Mouse (Mus musculus) layer of hippocampus, adult 9-10 months (tissue): ENCODE data around the gene Setd3.
A peak's percentile ranks its signal among the peaks of the same experiment; 100 is the strongest.

Experiments used
- DNase-seq: peaks from one replicate; pipeline ENCODE4 v3.0.0; 2022; ENCODE audit warnings: low spot score

Setd3 gene

GRCm38 (mm10) chr12:108203895-108204294 is 24.8 kb upstream of the Setd3 start:
- DNase-seq = no peak

DNA sequence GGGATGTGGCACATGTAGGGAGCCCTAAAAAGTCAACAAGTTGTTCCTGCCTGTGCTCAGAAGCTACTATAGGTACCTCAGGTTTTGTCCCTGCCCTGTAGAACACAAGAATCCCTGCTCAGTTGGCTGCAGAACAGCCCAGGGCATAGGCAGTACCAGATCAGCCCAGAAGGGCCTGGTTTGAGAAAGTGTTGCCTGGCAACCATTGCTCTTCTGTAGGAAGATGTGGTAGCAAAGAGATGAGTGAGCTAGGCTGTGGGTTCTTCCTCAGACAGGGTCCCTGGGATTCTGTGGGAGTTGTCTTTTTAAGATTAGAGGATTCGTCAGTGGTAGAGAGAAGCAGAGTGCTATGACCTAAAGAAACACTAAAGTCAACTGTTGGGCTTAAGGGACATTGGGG is 21.0 kb upstream of the Setd3 start:
- DNase-seq = no peak

GRCm38 (mm10) chr12:108198447-108198846 is 19.3 kb upstream of the Setd3 start:
- no peak for DNase-seq

GRCm38 (mm10) chr12:108195761-108196160 is 16.6 kb upstream of the Setd3 start:
- no peak for DNase-seq

DNA sequence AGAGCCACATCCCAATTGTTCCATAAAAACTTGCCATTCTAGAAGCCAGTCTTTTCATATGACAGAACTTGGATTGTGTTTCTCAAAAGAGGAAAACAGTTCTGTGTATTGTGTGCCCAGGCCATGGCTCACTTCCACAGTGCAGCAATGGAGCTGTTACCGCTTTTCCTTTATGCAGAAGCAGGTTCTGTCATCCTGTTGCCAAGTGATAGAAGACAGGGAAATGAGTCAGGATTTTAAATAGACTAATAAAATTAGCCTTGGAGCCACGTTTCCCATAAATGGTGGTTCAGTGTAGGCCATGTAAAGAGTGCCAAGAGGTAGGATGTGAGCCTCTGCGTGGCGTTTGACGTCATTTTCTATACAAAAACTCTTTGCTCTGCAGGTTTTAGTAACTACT is 14.8 kb upstream of the Setd3 start:
- DNase-seq = no peak

- DNase-seq = no peak
Measured at GRCm38 (mm10) chr12:108187541-108188091, 8.5 kb upstream of the Setd3 start.

- no peak for DNase-seq
Measured at GRCm38 (mm10) chr12:108181716-108182115, 2.6 kb upstream of the Setd3 start.

DNA sequence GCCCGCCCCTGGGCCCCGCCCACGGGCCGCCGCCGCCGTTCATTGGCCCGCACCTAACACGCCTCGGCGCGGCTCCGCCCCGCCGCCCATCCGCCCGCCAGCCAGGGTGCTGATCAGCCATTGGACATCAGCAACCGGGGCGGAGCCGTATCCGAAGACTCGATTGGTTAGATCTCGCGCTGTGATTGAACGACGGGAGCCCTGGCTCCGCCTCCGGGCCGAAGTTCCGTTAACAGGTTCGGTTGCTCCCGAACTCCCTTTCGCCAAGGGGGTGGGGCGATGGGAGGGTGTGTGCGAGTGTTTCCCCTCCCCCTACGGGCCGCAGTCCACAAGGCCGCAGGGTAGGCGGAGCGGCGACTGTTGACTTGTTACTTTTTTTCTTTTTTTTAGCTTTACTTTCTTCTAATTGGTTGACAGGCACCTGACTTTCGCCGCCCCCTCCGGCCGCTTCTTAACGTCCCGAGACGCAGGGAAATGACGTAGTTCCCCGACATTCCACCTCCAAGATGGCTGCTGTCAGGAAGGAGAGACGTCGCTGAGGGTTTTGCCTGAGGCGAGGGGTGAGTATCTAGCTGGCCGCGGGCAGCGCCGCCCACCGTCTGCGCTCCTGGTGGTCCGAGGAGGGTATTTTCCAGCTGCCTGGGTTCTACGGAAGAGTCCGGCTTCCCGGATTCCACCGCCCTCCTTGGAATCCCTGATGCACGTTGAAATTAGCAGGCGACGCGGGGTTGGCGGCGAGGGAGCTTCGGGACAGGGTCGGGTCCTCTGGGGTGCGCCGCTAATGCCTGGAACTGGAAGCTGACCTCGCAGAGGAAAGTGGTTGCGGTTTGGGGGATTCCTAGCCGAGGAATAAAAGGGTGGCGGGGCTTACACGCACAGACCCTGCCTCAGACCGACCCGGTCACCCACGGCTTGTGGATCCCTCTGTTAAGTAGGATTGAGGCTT is 480 bp upstream of the Setd3 start, which contains the start of gene Ccnk:
Gene Ccnk (plus strand): TSS at position 259 of the 946 bp plus-strand sequence.
- DNase-seq = peak; percentile 97

DNA sequence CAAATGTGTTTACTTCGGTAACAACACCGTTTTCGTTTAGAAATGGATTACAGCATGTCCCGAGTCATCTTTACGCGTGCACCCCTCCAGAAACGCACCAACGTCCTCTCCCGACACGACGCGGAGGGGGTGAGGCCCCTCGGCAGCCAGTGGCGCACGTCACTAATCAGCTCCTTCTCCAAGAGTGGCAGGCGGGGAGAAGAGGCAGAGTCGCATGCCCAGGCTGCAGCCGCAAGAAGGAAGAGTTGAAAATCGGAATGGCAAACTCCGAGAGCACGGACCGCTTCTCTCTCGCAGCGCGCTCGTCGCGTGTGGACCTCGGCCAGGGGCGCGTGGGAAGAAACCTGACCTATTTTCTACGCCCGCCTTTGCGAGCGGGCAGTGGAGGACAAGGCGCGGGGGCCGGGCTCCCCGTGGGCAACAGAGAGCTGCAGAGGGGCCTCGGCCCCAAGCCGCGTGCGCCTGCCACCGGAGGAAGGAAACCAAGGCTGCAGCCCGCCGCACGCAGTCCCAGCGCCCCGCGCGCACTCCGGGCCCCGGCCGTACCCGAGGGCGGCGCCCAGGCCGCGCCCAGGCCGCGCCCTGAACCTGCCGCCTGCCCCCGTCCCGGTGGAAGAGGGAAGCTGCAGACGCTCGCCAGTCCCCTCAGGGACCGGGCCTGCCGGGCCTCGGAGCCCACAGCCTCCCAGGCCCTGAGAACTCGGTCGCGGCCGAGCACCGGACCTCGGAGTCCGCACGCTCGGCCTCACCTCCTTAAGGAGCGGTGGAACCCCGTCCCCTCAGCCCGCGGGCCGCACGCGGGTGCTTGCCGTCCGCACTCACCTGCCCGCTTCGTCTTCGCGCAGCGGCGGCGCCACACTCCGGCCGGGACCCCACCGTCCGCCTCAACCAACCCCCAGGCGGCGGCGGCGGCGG is 526 bp downstream of the Setd3 start:
- peak; percentile 21 for DNase-seq

- no peak for DNase-seq
Measured at GRCm38 (mm10) chr12:108176366-108176765, 2.7 kb downstream of the Setd3 start.

- DNase-seq = no peak
Measured at GRCm38 (mm10) chr12:108174606-108175505, 4.3 kb downstream of the Setd3 start.

DNA sequence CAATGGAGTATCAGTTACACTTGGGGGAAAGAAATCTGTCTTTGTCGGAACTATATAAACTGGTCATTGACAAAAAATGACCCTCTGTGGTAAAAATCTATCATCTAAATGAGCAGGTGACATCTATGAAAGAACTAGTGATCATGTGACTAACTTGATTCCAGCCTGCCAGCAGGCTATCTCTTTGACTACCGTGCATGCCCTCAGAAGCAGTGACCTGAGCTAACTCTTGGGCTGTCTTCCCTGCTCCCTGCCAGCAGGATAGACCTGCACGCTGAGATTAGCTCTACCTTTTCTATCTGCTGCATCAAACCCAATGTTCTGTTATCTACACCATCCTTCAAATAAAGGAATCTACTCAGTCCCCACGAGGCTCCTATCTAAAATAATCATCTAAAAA is 6.5 kb downstream of the Setd3 start:
- DNase-seq = no peak

GRCm38 (mm10) chr12:108171336-108171735 is 7.8 kb downstream of the Setd3 start:
- DNase-seq = no peak

GRCm38 (mm10) chr12:108170467-108170866 is 8.6 kb downstream of the Setd3 start:
- no peak for DNase-seq

- no peak for DNase-seq
Measured at GRCm38 (mm10) chr12:108168909-108169308, 10.2 kb downstream of the Setd3 start.

DNA sequence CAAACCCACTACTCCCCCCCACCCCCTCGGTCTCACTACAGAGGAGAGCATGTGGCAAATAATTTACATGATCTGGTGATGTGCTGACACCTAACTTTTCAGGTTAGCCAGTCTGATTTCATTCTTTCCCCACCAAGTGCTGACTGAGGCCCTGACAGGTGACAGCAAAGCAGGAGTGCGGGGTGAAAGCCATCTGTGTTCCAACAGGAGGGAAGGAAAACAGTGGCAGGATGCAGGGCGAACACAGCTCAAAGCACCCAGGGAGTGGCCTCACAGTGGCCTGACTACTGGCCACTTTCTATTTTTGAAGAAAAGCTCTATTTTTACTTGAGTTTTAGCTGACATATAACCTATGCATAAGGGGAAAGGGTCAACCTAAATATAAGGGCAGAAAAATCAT is 15.4 kb downstream of the Setd3 start:
- no peak for DNase-seq

DNA sequence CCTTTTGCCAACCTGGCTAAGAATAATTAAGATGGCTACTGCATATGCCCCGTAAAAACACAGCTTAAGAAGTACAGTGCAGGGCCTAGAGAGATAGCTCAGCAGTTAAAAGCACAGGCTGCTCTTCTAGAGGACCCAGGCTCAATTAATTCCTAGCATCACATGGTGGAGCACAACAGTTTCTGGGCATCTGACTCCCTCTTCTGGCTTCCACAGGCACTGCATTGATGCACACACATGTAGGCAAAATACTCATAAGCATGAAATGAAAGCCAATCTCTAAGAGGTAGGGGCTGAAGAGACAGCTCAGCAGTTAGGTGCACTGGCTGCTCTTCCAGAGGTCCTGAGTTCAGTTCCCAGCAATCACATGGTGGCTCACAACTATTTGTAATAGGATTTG is 17.1 kb downstream of the Setd3 start:
- no peak for DNase-seq

GRCm38 (mm10) chr12:108159863-108160262 is 19.3 kb downstream of the Setd3 start:
- no peak for DNase-seq

- no peak for DNase-seq
Measured at GRCm38 (mm10) chr12:108152743-108153142, 26.4 kb downstream of the Setd3 start.

DNA sequence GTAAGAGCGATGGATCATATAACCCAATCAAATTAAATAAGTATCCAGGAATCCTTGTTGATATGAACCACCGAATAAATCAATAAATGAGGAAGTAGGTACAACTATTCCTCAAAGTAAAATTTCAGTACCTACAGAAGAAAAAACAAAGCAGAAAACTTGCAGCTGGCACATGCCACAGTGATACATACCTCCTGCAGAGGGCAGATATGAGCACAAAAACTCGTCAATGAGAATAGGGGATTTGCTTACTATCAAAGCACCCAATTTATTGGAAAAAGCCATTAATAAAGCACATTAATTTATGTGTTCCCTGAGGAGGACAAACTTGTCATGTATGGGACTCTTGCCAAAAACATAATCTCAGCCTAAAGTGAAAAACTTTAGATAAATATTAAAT is 29.4 kb downstream of the Setd3 start:
- no peak for DNase-seq

GRCm38 (mm10) chr12:108145198-108145597 is 33.9 kb downstream of the Setd3 start:
- no peak for DNase-seq
